Mouse (Mus musculus) olfactory bulb, adult 2 months (tissue): Measurements from ENCODE around the gene Sprr2a3.
"Not testable (repeated sequence)": the region's sequence is repeated elsewhere in the genome, so short reads cannot be mapped to it uniquely, and the experiment has no call there.

Experiments
- CTCF ChIP-seq: fragments of 200-500 bp; IDR thresholded peaks from 2 replicates; pipeline ENCODE4 v1.5.1; 2012; ENCODE audit warnings: low read depth, mild to moderate bottlenecking, low read length, moderate library complexity; ENCODE audit not compliant: insufficient read depth
- POLR2A ChIP-seq: fragments of 200-500 bp; IDR thresholded peaks from 2 replicates; pipeline ENCODE4 v1.6.1; 2012; ENCODE audit warnings: mild to moderate bottlenecking, low read depth, low read length, moderate library complexity; ENCODE audit not compliant: insufficient read depth

- not testable (repeated sequence) for TF ChIP-seq POLR2A, CTCF
Observed at GRCm38 (mm10) chr3:92288489-92288888, 3.3 kb downstream of the Sprr2a3 start.
